Mouse (Mus musculus) midbrain, embryonic 11.5 days (tissue): ENCODE results near the gene Mafk. TPM values are rescaled to one million over a fixed set of nuclear protein-coding genes. Genes with fewer than 3 reads are reported as not detected.

Experiments used
- ATAC-seq: fragments of 200-750 bp; cut with Nextera tagmentation; 2 replicates; pipeline ENCODE4 v1.8.0; 2017; ENCODE audit warnings: moderate TSS enrichment, moderate library complexity; ENCODE audit not compliant: low FRiP score
- DNase-seq: peaks from one replicate; pipeline ENCODE4 v3.0.0; 2015; ENCODE audit warnings: low spot score; ENCODE audit errors: missing footprints
- H3K27ac ChIP-seq: fragments of 300-500 bp; sonication (generic); 2 replicates; pipeline ENCODE4 v1.5.1; 2014; ENCODE audit warnings: low read depth, low read length
- H3K27me3 ChIP-seq: fragments of 300-500 bp; sonication (generic); 2 replicates; pipeline ENCODE4 v1.6.1; 2014; ENCODE audit warnings: mild to moderate bottlenecking, low read length, moderate library complexity, mixed read lengths; ENCODE audit not compliant: control insufficient read depth, insufficient read depth
- H3K36me3 ChIP-seq: fragments of 300-500 bp; sonication (generic); 2 replicates; pipeline ENCODE4 v1.6.1; 2014; ENCODE audit warnings: mild to moderate bottlenecking, low read length, moderate library complexity, mixed read lengths; ENCODE audit not compliant: control insufficient read depth, insufficient read depth
- H3K4me1 ChIP-seq: fragments of 300-500 bp; sonication (generic); 2 replicates; pipeline ENCODE4 v1.6.1; 2014; ENCODE audit warnings: low read length; ENCODE audit not compliant: control insufficient read depth, insufficient read depth
- H3K4me2 ChIP-seq: fragments of 300-500 bp; sonication (generic); 2 replicates; pipeline ENCODE4 v1.6.1; 2014; ENCODE audit warnings: mild to moderate bottlenecking, moderate library complexity
- H3K4me3 ChIP-seq: fragments of 300-500 bp; sonication (generic); 2 replicates; pipeline ENCODE4 v1.5.1; 2014; ENCODE audit warnings: low read depth, low read length
- H3K9ac ChIP-seq: fragments of 300-500 bp; sonication (generic); 2 replicates; pipeline ENCODE4 v1.6.1; 2014; ENCODE audit warnings: low read length
- H3K9me3 ChIP-seq: fragments of 300-500 bp; sonication (generic); 2 replicates; pipeline ENCODE4 v1.6.1; 2016; ENCODE audit warnings: low read length; ENCODE audit not compliant: control insufficient read depth
- WGBS: fragments of 180-500 bp; shearing (Covaris S2); extraction: QIAGEN DNeasy Blood & Tissue Kit; methylation state at CpG from one replicate; pipeline ENCODE4 v1.1.7; 2014; 5-methylcytosine and 5-hydroxymethylcytosine counted together
- polyA plus RNA-seq: library from polyadenylated mRNA; unstranded; fragments of >200 nt; fragmentation: Nextera tagmentation; extraction: Ambion mirVana; gene quantifications from 2 replicates; pipeline ENCODE4 v1.2.1, GENCODE M21; 2014

Gene Mafk
- polyA plus RNA-seq, 1 experiment from 2014 or later, result 5.1 TPM

DNA sequence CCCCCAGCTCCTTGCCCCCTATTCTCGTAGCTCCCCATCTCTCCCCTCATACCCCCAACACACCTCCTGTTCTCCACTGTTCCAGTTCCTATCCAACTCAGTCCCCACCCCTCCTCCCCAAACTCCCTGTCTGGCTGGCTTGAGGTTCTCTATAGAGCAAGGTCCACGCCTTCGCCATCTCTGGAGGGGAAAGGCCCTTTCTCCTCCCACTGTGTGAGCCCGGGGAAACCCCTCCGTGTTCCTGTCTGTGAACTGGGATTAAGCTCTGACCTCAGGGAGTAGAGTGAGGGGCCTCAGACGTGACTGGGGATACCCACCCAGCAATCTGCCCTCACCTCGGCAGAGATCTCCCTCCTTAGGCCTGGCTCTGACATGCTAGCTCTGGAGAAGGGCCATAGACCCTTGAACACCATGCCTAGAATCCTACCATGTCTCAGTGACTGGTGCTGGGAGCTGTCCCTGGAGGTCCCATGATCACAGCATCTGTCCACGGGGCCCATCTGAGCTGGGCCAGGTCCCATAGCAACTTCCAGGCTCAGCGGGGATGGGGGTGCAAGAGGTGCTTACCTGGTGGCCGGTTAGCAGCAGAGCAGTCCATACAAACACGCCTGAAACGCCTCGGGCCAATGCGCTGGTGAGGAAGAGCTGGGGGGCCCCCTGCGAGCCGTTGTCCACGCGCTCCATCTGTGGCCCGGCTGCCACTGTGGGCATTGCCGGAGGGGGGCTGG, 21.2 kb downstream of the Mafk start:
- no peak overlapping the region for H3K9ac ChIP-seq
- 67% methylated on average over 20 of the region's 20 CpGs for WGBS
- H3K4me1 ChIP-seq, result no peaks in the 10 kb centered on the region
- no peaks in the 10 kb centered on the region; the same call in 1 of the 2 replicates for H3K27me3 ChIP-seq
- no peak overlapping the region for H3K4me2 ChIP-seq
- no peak for ATAC-seq
- no peak overlapping the region for H3K4me3 ChIP-seq
- no peak for DNase-seq
- H3K36me3 ChIP-seq, result no peaks in the 10 kb centered on the region
- no peaks in the 10 kb centered on the region for H3K9me3 ChIP-seq
- H3K27ac ChIP-seq, result no peak overlapping the region

DNA sequence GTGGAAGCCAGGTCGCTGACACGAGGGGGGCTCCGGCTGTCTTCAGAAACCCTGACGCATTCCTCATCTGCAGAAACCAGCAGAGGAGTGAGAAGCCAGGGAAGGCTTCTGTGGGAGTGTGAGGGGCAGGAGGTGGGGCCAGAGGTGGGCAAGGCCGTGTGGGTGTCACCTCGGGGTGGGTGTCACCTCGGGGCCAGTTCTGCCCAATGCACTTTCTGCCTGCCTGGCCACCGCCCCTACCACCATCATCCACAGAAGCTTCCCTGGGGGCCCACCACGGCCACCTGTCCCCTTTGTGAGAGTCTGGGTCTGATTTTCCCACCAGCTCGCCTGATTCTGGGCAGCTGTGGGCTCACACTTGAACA, 21.8 kb downstream of the Mafk start:
- Histone ChIP-seq H3K4me3 (no peak overlapping the region), H3K9me3 (no peaks in the 10 kb centered on the region), H3K4me2 (no peak overlapping the region), H3K36me3 (no peaks in the 10 kb centered on the region), H3K27ac (no peak overlapping the region), H3K27me3 (no peaks in the 10 kb centered on the region; the same call in 1 of the 2 replicates), H3K9ac (no peak overlapping the region), H3K4me1 (no peaks in the 10 kb centered on the region)
- no peak for DNase-seq
- ATAC-seq, result no peak
- WGBS, result 56% methylated on average over 10 of the region's 10 CpGs

DNA sequence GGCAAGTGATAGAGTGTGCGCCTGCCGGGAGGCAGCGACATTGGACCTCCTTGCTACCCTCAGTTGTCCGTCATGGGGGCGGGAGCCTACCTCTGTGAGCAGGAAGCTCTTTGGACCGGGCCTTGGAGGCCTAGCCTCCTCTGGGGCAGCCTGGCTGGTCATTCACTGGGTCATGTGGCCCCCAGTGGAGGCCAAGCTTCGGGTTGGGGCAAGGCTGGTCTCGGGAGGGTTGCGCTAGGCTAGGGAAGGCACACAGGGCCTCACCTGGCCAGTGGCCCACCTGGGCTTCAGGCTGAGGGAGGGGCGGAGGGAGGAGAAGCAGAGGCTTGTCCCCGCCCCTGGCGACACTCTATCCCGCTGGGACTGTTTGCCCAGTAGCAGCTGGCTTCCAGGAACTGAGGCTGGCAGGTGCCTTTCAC, 22.7 kb downstream of the Mafk start:
- DNase-seq (no peak), ATAC-seq (no peak)
- H3K4me3 ChIP-seq, result no peak overlapping the region
- 18% methylated on average over 13 of the region's 13 CpGs for WGBS
- H3K36me3 ChIP-seq, result no peaks in the 10 kb centered on the region
- no peaks in the 10 kb centered on the region; the same call in 1 of the 2 replicates for H3K27me3 ChIP-seq
- no peak overlapping the region for H3K4me2 ChIP-seq
- H3K9ac ChIP-seq, result no peak overlapping the region
- no peaks in the 10 kb centered on the region for H3K9me3 ChIP-seq
- H3K4me1 ChIP-seq, result no peaks in the 10 kb centered on the region
- H3K27ac ChIP-seq, result no peak overlapping the region

DNA sequence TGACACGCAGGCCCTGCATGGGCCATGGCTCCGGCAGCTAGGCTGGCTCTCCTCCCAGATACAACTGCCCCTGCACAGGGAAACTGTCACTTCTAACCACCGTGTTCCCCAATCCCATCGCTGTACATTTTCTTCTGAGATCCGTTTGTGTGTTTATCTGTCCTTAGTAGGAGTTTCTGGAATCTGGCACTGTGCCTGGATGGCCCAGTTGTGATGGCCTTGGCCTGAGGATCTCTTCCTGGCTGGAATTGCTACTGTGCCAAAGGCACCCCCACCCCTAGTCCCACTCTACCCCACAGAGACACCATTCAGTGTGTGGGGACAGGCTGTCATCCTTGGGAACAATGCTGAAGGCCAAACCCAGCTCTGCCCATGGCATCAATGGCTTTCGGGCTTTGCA, 24.7 kb downstream of the Mafk start:
- Histone ChIP-seq H3K27me3 (no peaks in the 10 kb centered on the region; the same call in 1 of the 2 replicates), H3K36me3 (no peaks in the 10 kb centered on the region)
- no peak for ATAC-seq

DNA sequence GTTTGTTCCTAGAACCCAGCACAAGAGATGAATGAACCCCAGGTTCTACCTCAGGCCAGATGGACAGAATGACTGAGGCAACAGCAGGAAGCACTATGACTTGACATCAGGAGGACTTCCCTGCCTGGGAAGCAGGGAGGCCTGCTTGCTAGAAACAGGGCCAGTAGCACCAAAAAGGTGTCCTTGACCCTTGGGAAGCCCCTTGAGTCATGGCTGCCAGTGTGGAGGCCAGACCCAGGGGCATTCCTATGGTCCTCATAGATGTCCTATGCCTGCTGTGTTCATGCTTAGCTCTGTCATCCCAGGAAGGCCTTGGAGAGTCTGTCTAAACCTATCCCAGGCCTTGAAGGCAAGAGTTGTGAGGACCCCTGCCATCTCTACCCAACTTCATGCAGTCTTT, 25.1 kb downstream of the Mafk start:
- no peak for ATAC-seq
- Histone ChIP-seq H3K27me3 (no peaks in the 10 kb centered on the region; the same call in 1 of the 2 replicates), H3K27ac (no peak overlapping the region), H3K4me2 (no peak overlapping the region), H3K9me3 (no peaks in the 10 kb centered on the region), H3K36me3 (no peaks in the 10 kb centered on the region), H3K4me3 (no peak overlapping the region), H3K4me1 (no peaks in the 10 kb centered on the region), H3K9ac (no peak overlapping the region)
- DNase-seq, result no peak

More for the DNA sequence above, 24.7 kb downstream of the Mafk start:
- no peak overlapping the region for H3K4me2 ChIP-seq
- no peaks in the 10 kb centered on the region for H3K9me3 ChIP-seq
- no peak overlapping the region for H3K9ac ChIP-seq
- no peak overlapping the region for H3K27ac ChIP-seq
- DNase-seq, result no peak
- 86% methylated on average over 6 of the region's 6 CpGs for WGBS
- H3K4me1 ChIP-seq, result no peaks in the 10 kb centered on the region
- no peak overlapping the region for H3K4me3 ChIP-seq

GRCm38 (mm10) chr5:139817292-139817691, 26.0 kb downstream of the Mafk start:
- ATAC-seq (no peak), DNase-seq (no peak)
- Histone ChIP-seq H3K27ac (no peak overlapping the region), H3K36me3 (peaks cover under 1% of the 10 kb centered on the region; the same call in 1 of the 2 replicates), H3K4me1 (no peaks in the 10 kb centered on the region), H3K9ac (no peak overlapping the region), H3K9me3 (no peaks in the 10 kb centered on the region), H3K27me3 (no peaks in the 10 kb centered on the region; the same call in 1 of the 2 replicates), H3K4me3 (no peak overlapping the region), H3K4me2 (no peak overlapping the region)
- WGBS, result 5% methylated on average over 1 of the region's 1 CpGs

DNA sequence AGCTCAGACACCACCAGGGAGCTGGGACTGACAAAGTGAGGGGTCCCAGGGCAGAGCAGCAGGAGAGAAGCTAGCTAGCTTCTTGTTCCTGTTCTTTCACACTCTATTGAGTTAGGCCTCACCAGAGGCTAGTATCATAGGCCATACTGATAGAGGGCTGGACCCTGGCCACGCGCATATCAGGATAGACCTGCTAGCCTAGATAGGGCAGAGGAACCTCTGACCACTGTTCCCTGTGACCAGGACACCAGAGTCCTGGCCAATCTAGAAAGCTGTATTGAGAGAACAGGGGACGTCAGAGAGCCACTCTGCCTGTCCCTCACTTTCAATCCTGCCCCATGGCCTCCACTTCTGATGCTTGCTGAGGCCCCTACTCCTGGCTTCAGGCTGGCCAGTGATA, 26.7 kb downstream of the Mafk start:
- Histone ChIP-seq H3K27ac (no peak overlapping the region), H3K36me3 (peaks cover 5% of the 10 kb centered on the region; the same call in 1 of the 2 replicates)

GRCm38 (mm10) chr5:139818801-139819200, 27.5 kb downstream of the Mafk start:
- Histone ChIP-seq H3K4me2 (no peak overlapping the region), H3K4me3 (no peak overlapping the region), H3K27ac (no peak overlapping the region), H3K27me3 (no peaks in the 10 kb centered on the region; the same call in 1 of the 2 replicates), H3K4me1 (no peaks in the 10 kb centered on the region), H3K9ac (no peak overlapping the region), H3K36me3 (peaks cover 6% of the 10 kb centered on the region; the same call in 1 of the 2 replicates), H3K9me3 (no peaks in the 10 kb centered on the region)
- DNase-seq, result no peak
- 55% methylated on average over 4 of the region's 4 CpGs for WGBS
- no peak for ATAC-seq

More for the DNA sequence above, 26.7 kb downstream of the Mafk start:
- ATAC-seq (no peak), DNase-seq (no peak)
- 81% methylated on average over 3 of the region's 3 CpGs for WGBS
- no peak overlapping the region for H3K4me3 ChIP-seq
- no peaks in the 10 kb centered on the region; the same call in 1 of the 2 replicates for H3K27me3 ChIP-seq
- no peaks in the 10 kb centered on the region for H3K4me1 ChIP-seq
- H3K4me2 ChIP-seq, result no peak overlapping the region
- no peak overlapping the region for H3K9ac ChIP-seq
- no peaks in the 10 kb centered on the region for H3K9me3 ChIP-seq

DNA sequence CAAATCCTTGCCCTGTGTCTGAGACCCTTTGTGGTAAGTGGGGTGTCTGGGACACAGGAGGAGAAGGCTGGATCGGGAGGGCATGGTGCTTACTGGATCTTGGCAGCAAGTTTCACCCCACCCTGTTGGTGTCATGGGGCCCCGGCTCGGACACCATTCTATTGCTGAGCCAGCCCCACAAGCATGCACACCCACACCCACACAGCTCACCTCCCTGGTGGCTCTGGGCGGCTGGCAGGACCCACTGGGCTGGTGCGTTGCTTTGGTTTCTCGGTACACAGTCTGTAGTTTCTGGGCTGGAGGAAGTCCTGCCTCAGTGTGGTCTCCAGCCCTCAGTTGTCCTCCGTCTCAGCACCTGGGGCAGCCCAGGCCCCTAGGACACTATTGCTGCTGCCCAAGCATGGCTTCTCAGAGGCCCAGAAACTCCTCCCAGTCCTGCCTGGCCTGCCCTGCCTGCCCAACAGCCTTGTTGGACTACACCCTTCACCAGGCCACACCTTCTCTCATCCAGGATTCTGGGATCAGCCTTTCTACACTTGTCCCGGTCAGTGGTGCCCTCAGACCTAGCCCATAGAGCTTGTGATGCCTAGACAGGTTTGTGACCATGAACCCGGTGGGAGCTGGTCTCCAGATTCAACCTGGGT, 28.3 kb downstream of the Mafk start, which contains the start of gene Tmem184a:
Tmem184a (minus strand) TSS at position 380 of the 644 bp plus-strand sequence.
- H3K9ac ChIP-seq, result no peak within 1 kb of the TSS
- H3K4me3 ChIP-seq, result no peak within 1 kb of the TSS
- no peak within 1 kb of the TSS for H3K4me2 ChIP-seq
- no peaks in the 10 kb centered on the region for H3K9me3 ChIP-seq
- H3K36me3 ChIP-seq, result peaks cover 6% of the 10 kb centered on the region; the same call in 1 of the 2 replicates
- DNase-seq, result no peak
- no peak within 1 kb of the TSS for H3K27ac ChIP-seq
- no peak for ATAC-seq
- H3K4me1 ChIP-seq, result no peaks in the 10 kb centered on the region
- H3K27me3 ChIP-seq, result no peaks in the 10 kb centered on the region
- WGBS, result 84% methylated on average over 9 of the region's 9 CpGs
